Mouse (Mus musculus) MEL-GATA-1-ER (cell line): Measurements from ENCODE around the gene C030005K15Rik.
"Not testable (repeated sequence)": the region's sequence is repeated elsewhere in the genome, so short reads cannot be mapped to it uniquely, and the experiment has no call there.

Experiments used
- DNase-seq: peaks from one replicate; pipeline ENCODE4 v3.0.0-alpha.2; 2012; ENCODE audit warnings: low read depth; ENCODE audit errors: extremely low read depth

C030005K15Rik gene

DNA sequence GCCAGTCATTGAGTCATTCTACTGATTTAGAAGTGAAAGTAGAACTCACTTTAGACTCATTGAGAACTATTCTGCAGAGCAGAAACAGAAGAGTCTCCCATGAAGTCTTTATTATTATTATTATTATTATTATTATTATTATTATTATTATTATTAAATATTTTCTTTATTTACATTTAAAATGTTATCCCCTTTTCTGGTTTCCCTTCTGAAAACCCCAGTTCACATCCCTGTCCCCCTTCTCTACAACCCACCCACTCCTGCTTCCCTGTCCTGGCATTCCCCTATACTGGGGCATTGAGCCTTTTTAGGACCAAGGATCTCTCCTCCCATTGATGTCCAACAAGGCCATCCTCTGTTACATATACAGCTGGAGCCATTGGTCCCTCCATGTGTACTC lies at the start of gene C030005K15Rik:
C030005K15Rik (minus strand) TSS at position 101 of the 400 bp plus-strand sequence.
- not testable (repeated sequence) for DNase-seq

GRCm38 (mm10) chr10:97768171-97768749 lies 41.7 kb upstream of the C030005K15Rik start:
- DNase-seq = no peak

- DNase-seq = no peak
These were observed 27.3 kb upstream of the C030005K15Rik start for GRCm38 (mm10) chr10:97753821-97754220.

DNA sequence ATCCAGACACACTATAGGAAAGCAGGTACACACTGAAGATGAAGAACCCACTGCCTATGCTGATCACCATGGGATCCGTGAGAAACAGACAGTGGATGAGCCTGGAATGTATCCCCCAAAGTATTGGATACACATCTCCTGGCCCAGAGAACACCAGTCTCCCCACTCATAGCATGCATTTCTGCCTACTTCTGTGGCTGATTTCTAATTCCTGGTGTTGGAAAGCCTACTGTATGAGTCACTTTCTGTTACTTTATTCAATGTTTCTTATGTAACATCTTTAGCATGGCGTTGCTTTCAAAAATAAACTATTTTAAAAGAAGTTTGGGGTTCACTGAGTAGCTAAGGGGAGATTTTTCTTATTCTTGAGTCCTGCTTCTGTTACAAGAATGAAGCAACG lies 20.7 kb upstream of the C030005K15Rik start:
- DNase-seq = no peak

- DNase-seq = no peak
These were observed 626 bp downstream of the C030005K15Rik start for GRCm38 (mm10) chr10:97725929-97726328.

- DNase-seq = no peak
These were observed 3.8 kb downstream of the C030005K15Rik start for GRCm38 (mm10) chr10:97722709-97723108.

- no peak for DNase-seq
These were observed 5.9 kb downstream of the C030005K15Rik start for GRCm38 (mm10) chr10:97720625-97721024.

GRCm38 (mm10) chr10:97718021-97718420 lies 8.5 kb downstream of the C030005K15Rik start:
- DNase-seq = no peak

DNA sequence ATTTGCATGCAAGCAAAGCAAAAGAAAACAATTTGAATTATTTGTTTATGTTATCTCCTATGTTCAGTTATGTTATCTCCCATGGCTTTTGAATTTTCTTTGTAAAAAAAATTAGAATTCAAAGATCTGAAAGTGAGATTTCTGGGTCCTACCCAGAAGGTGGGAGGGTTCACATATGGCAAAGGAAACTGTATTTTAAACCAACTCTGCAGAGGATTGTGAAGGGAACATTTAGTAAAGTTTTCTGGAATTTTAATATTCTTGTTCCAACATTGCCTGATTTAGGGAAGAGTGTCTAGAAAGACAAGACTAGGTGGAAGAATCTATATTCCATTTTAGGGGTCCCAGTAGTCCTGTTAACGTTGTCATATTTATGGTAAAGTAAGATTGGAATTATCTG lies 9.3 kb downstream of the C030005K15Rik start:
- DNase-seq = no peak

GRCm38 (mm10) chr10:97715289-97715906 lies 11.2 kb downstream of the C030005K15Rik start:
- no peak for DNase-seq

DNA sequence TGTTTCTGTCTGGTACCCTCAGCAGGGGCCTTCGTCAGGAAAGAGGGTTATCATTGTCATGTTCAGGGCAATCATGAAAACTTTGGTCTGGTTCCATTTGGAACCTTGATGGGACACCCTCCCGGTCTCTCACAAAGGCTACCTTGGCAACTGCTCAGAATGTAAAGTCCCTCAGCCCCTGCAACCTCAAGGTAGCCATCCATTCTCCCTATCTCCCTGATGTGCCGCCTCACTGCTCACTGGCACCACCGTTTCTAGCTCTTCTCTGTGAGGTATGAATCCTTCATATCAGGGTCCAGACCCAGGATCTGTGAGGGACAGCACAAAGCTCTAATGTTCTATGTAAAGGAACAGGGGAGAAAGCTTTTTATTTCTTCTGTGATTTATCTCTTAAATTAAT lies 12.0 kb downstream of the C030005K15Rik start:
- no peak for DNase-seq

GRCm38 (mm10) chr10:97712687-97713086 lies 13.9 kb downstream of the C030005K15Rik start:
- peak; percentile 26 for DNase-seq

GRCm38 (mm10) chr10:97704562-97704961 lies 22.0 kb downstream of the C030005K15Rik start:
- peak; percentile 19 for DNase-seq

- no peak for DNase-seq
These were observed 24.2 kb downstream of the C030005K15Rik start for GRCm38 (mm10) chr10:97702321-97702720.

- DNase-seq = no peak
These were observed 33.0 kb downstream of the C030005K15Rik start for GRCm38 (mm10) chr10:97693398-97694135.

DNA sequence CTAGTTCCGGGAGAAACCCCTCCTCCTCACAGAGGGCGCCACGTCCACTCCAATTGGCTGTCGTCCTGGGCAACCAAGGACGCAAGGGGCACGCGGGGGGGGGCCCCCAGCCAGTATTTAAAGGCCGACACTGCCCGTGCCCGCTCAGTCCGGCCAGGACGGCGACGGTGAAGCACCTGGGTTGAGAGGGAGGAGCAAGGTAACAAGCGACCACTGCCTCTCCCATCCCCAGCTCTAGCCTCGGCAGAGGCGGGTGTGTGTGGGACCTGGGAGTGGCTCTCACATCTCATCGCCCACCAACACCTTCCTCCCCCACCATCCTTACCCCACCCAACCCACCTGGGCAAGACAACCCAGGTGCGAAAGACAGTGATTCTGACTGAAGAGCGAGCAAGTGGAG lies 33.6 kb downstream of the C030005K15Rik start, which contains the start of gene Ccer1:
Ccer1 (plus strand) TSS at position 147 of the 400 bp plus-strand sequence.
- no peak for DNase-seq

DNA sequence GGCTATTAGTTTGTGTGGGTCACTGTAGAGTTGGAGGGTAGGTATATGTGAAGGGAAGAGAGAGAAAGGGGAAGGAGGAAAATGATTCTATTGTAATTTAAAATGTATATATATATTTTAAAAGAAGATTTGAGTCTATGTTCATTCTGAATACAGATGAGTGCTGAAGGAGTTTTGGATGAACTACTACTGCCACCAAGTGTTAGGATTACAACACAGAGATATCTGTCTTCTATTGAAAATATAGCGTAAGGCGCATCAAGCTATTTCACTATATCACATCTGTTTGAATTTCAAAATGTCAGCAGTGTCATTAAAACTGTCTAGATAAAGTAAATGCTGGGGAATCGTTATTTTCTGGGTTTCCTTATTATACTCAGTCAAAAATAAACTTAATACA lies 37.1 kb downstream of the C030005K15Rik start:
- DNase-seq = no peak

GRCm38 (mm10) chr10:97687198-97687597 lies 39.4 kb downstream of the C030005K15Rik start:
- no peak for DNase-seq

- no peak for DNase-seq
These were observed 43.6 kb downstream of the C030005K15Rik start for GRCm38 (mm10) chr10:97682981-97683380.
